7 mouse cellular contexts compared by ENCODE assay signal in the genomic region with DNA sequence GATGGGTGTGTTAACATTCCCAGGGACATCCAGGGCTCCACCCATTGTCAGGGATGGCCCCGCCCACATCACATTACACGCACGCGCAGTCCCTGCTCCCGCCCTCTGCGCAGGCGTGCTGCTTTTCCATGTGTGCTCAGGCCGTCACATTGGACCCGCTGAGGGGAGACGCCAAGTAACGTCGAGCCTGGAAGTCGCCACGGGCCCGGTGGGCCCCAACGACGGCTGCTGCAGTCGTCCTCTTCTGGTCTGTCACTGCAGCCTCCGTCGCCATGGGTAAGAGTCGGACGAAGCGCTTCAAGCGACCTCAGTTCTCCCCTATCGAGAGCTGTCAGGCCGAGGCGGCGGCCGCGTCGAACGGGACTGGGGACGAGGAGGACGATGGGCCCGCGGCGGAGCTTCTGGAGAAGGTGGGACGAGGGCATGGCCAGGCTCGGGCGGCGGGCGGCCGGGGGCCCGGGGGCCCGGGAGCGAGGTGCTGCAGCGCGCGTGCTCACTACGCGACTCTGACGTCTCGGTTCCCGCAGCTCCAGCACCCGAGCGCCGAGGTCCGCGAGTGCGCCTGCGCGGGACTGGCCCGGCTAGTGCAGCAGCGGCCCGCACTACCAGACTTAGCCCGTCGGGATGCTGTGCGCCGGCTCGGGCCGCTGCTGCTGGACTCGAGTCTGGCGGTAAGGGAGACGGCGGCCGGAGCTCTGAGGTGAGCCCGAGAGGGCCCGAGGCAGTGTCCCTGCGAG. TPM values are rescaled to one million over a fixed set of nuclear protein-coding genes. Genes with fewer than 3 reads are reported as not detected.
DNase-seq lines count a peak whose midpoint lies in the region; ATAC-seq and TF ChIP-seq lines count a peak whose summit lies in the region.

Gene Heatr3 (plus strand): TSS at position 108 of the 737 bp plus-strand sequence.

- peak; percentile 42 for TF ChIP-seq POLR2A in kidney, adult 2 months (IDR thresholded peaks at IDR 0.05; ENCODE audit: low read depth, low read length)
- no peak; the same call in 1 of the 2 replicates for TF ChIP-seq POLR2A in spleen, adult 2 months (IDR thresholded peaks at IDR 0.05; ENCODE audit: low read depth, low read length)

- peaks cover 6% of the 10 kb centered on the region; the same call in 1 of the 2 replicates for H3K4me1 ChIP-seq in embryonic facial prominence, embryonic 12.5 days
- no peaks in the 10 kb centered on the region for H3K4me1 ChIP-seq in kidney, adult 2 months (ENCODE audit: control insufficient read depth, insufficient read depth, low read length)
- H3K4me1 ChIP-seq in limb, embryonic 12.5 days (replicated peaks) = 0 out of 2 replicates have a peak, but pooled peaks cover 6% of the 10 kb centered on the region
- peaks cover 23% of the 10 kb centered on the region for H3K4me1 ChIP-seq in midbrain, embryonic 15.5 days
- H3K4me1 ChIP-seq in spleen, adult 2 months (ENCODE audit: control insufficient read depth, insufficient read depth, insufficient read length) = no peaks in the 10 kb centered on the region; the same call in 1 of the 2 replicates

- WGBS in embryonic facial prominence, embryonic 12.5 days = under 1% methylated on average over 79 of the region's 79 CpGs
- under 1% methylated on average over 79 of the region's 79 CpGs for WGBS in kidney, adult 2 months
- WGBS in limb, embryonic 12.5 days = under 1% methylated on average over 70 of the region's 79 CpGs
- WGBS in midbrain, embryonic 15.5 days = under 1% methylated on average over 79 of the region's 79 CpGs
- WGBS in spleen, adult 2 months = under 1% methylated on average over 71 of the region's 79 CpGs

- no peaks in the 10 kb centered on the region for H3K9me3 ChIP-seq in embryonic facial prominence, embryonic 12.5 days
- no peaks in the 10 kb centered on the region for H3K9me3 ChIP-seq in limb, embryonic 12.5 days
- no peaks in the 10 kb centered on the region for H3K9me3 ChIP-seq in midbrain, embryonic 15.5 days

- H3K27me3 ChIP-seq in embryonic facial prominence, embryonic 12.5 days = no peaks in the 10 kb centered on the region
- no peaks in the 10 kb centered on the region for H3K27me3 ChIP-seq in kidney, adult 2 months (replicated peaks; ENCODE audit: control insufficient read depth, insufficient read depth, low read length)
- H3K27me3 ChIP-seq in limb, embryonic 12.5 days = no peaks in the 10 kb centered on the region
- no peaks in the 10 kb centered on the region for H3K27me3 ChIP-seq in midbrain, embryonic 15.5 days (replicated peaks)
- no peaks in the 10 kb centered on the region for H3K27me3 ChIP-seq in spleen, adult 2 months (ENCODE audit: control insufficient read depth, insufficient read depth, low read length)

- TF ChIP-seq CTCF in kidney, adult 2 months (conservative IDR thresholded peaks at IDR 0.05; ENCODE audit: insufficient read depth, insufficient read length, low read depth, low read length) = peak; percentile 24; the same call in 1 of the 2 replicates
- 0 out of 2 replicates have a peak, but pooled peaks have one; percentile 7 for TF ChIP-seq CTCF in spleen, adult 2 months (IDR thresholded peaks at IDR 0.05; ENCODE audit: extremely low read depth, insufficient read depth, insufficient read length, insufficient replicate concordance)

- peak; percentile 95 for DNase-seq in adrenal gland, postnatal 25 days
- DNase-seq in heart, adult 18-20 months = peak; percentile 96 to 99
- peak; percentile 98 for DNase-seq in kidney, adult 2 months
- DNase-seq in spleen, adult 2 months (ENCODE audit: low read depth in 1 of 2, low spot score in 2 of 2) = peak; percentile 73 to 88

- H3K4me2 ChIP-seq in embryonic facial prominence, embryonic 12.5 days (replicated peaks) = peak within 1 kb of the TSS; percentile 80
- H3K4me2 ChIP-seq in limb, embryonic 12.5 days = peak within 1 kb of the TSS; percentile 70
- H3K4me2 ChIP-seq in midbrain, embryonic 15.5 days = peak within 1 kb of the TSS; percentile 79

- peaks cover 41% of the 10 kb centered on the region for H3K36me3 ChIP-seq in embryonic facial prominence, embryonic 12.5 days
- H3K36me3 ChIP-seq in kidney, adult 2 months (ENCODE audit: control insufficient read depth, insufficient read depth, low read length) = no peaks in the 10 kb centered on the region; the same call in none of the 2 replicates
- H3K36me3 ChIP-seq in limb, embryonic 12.5 days = peaks cover 65% of the 10 kb centered on the region
- peaks cover 28% of the 10 kb centered on the region for H3K36me3 ChIP-seq in midbrain, embryonic 15.5 days (replicated peaks)
- peaks cover 12% of the 10 kb centered on the region for H3K36me3 ChIP-seq in spleen, adult 2 months (ENCODE audit: control insufficient read depth, insufficient read depth, low read length)

- H3K4me3 ChIP-seq in embryonic facial prominence, embryonic 12.5 days = peak within 1 kb of the TSS; percentile 96
- peak within 1 kb of the TSS; percentile 96 for H3K4me3 ChIP-seq in kidney, adult 2 months (ENCODE audit: insufficient read depth, low read depth, low read length)
- peak within 1 kb of the TSS; percentile 86 for H3K4me3 ChIP-seq in limb, embryonic 12.5 days (replicated peaks)
- H3K4me3 ChIP-seq in midbrain, embryonic 15.5 days = peak within 1 kb of the TSS; percentile 63
- H3K4me3 ChIP-seq in spleen, adult 2 months (ENCODE audit: extremely low read depth, insufficient read depth, insufficient read length) = peak within 1 kb of the TSS; percentile 76

- peak within 1 kb of the TSS; percentile 90 for H3K27ac ChIP-seq in embryonic facial prominence, embryonic 12.5 days
- H3K27ac ChIP-seq in kidney, adult 2 months (ENCODE audit: insufficient read depth, low read depth, low read length) = peak within 1 kb of the TSS; percentile 74
- peak within 1 kb of the TSS; percentile 89 for H3K27ac ChIP-seq in limb, embryonic 12.5 days
- peak within 1 kb of the TSS; percentile 93 for H3K27ac ChIP-seq in midbrain, embryonic 15.5 days
- peak within 1 kb of the TSS; percentile 69 for H3K27ac ChIP-seq in spleen, adult 2 months (ENCODE audit: insufficient read depth, low read length)

- peak; percentile 95 for ATAC-seq in embryonic facial prominence, embryonic 12.5 days (ENCODE audit: insufficient number of reproducible peaks, insufficient read depth, low FRiP score, low TSS enrichment)
- ATAC-seq in limb, embryonic 12.5 days (ENCODE audit: insufficient number of reproducible peaks, insufficient read depth, low FRiP score, low TSS enrichment, low read depth) = peak; percentile 96
- peak; percentile 98 for ATAC-seq in midbrain, embryonic 15.5 days (replicated peaks)

- peak within 1 kb of the TSS; percentile 80 for H3K9ac ChIP-seq in embryonic facial prominence, embryonic 12.5 days
- H3K9ac ChIP-seq in limb, embryonic 12.5 days (replicated peaks) = peak within 1 kb of the TSS; percentile 80
- peak within 1 kb of the TSS; percentile 65 for H3K9ac ChIP-seq in midbrain, embryonic 15.5 days

RNA-seq across cellular contexts. Expression of gene Heatr3, which starts in this region (rescaled TPM):
- 32.1 and 35.3 TPM in 2 replicates for total RNA-seq in adrenal gland, postnatal 25 days (2021)
- 60.6 and 64.9 TPM in 2 replicates for polyA plus RNA-seq in embryonic facial prominence, embryonic 12.5 days (2016; fragmentation: Nextera tagmentation; extraction: Ambion mirVana)
- 10 to 100 TPM; 20.6 to 21.7 TPM for total RNA-seq in heart, adult 18-20 months (2021)
- polyA plus RNA-seq in kidney, adult 2 months (2012; rRNA removed) = 12.9 and 15.3 TPM in 2 replicates
- 55.5 and 56.2 TPM in 2 replicates for polyA plus RNA-seq in limb, embryonic 12.5 days (2016; fragmentation: Nextera tagmentation; extraction: Ambion mirVana)
- 40.9 and 41.6 TPM in 2 replicates for polyA plus RNA-seq in midbrain, embryonic 15.5 days (2015; fragmentation: Nextera tagmentation; extraction: Ambion mirVana)
- polyA plus RNA-seq in spleen, adult 2 months (2012; rRNA removed) = 8.9 and 9.5 TPM in 2 replicates

Comparison
In these comparisons a context has a peak if more than half of its experiments do, and no peak if none do; other contexts are left out.
1. Peak in every context shown above with its lines: DNase-seq, ATAC-seq, H3K4me3 ChIP-seq and H3K27ac ChIP-seq.